Mouse (Mus musculus) bone marrow macrophage, adult 2 months (primary cell): ENCODE data around the gene Hesx1. TPM values are rescaled to one million over a fixed set of nuclear protein-coding genes. Genes with fewer than 3 reads are reported as not detected.

Experiments
- H3K27ac ChIP-seq: 2 replicates; pipeline ENCODE4 v1.5.1; 2012; ENCODE audit warnings: low read depth, low read length; ENCODE audit not compliant: insufficient read depth
- H3K4me1 ChIP-seq: 2 replicates; pipeline ENCODE4 v1.6.1; 2012; ENCODE audit warnings: low read length; ENCODE audit not compliant: control insufficient read depth, insufficient read depth
- H3K4me3 ChIP-seq: 2 replicates; pipeline ENCODE4 v1.5.1; 2012; ENCODE audit warnings: mild to moderate bottlenecking, low read length, moderate library complexity; ENCODE audit not compliant: insufficient read depth
- CTCF ChIP-seq: IDR thresholded peaks from 2 replicates; pipeline ENCODE4 v1.5.1; 2012; ENCODE audit warnings: low read depth, mild to moderate bottlenecking, low read length, moderate library complexity
- POLR2A ChIP-seq: IDR thresholded peaks from 2 replicates; pipeline ENCODE4 v1.6.1; 2012; ENCODE audit warnings: mild to moderate bottlenecking, low read depth, low read length, borderline replicate concordance
- polyA plus RNA-seq: library from polyadenylated mRNA; stranded (reverse); fragments of >200 nt; gene quantifications from 2 replicates; pipeline ENCODE4 v1.2.4, GENCODE M21; 2012; ENCODE audit not compliant: missing spikeins, insufficient read depth, insufficient read length

Gene Hesx1
- polyA plus RNA-seq, 1 experiment = not detected

DNA sequence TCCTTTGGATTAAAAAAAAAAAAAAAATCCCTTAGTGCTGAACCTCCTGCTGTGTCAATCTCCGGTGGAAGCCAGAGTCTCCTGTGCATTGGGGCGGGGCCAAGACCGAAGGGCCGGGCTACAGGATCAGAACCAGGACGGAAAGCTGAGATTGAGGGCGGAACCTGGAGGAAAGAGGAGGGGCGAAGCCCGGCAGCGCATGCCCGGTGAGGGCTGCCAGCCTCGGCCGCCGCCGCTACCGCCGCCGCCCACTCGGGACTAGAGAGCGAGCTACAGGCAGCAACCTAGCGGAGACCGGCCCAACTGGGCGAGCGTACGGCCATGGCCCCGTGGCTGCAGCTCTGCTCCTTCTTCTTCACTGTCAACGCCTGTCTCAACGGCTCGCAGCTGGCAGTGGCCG, 44.6 kb downstream of the Hesx1 start, which contains the start of gene Il17rd:
Gene Il17rd, plus strand, starts transcription at position 159 of the 400 bp plus-strand sequence.
- TF ChIP-seq POLR2A (no peak), CTCF (no peak)
- peak within 1 kb of the TSS; percentile 79 for H3K4me3 ChIP-seq
- no peak within 1 kb of the TSS for H3K27ac ChIP-seq
- no peaks in the 10 kb centered on the region for H3K4me1 ChIP-seq

DNA sequence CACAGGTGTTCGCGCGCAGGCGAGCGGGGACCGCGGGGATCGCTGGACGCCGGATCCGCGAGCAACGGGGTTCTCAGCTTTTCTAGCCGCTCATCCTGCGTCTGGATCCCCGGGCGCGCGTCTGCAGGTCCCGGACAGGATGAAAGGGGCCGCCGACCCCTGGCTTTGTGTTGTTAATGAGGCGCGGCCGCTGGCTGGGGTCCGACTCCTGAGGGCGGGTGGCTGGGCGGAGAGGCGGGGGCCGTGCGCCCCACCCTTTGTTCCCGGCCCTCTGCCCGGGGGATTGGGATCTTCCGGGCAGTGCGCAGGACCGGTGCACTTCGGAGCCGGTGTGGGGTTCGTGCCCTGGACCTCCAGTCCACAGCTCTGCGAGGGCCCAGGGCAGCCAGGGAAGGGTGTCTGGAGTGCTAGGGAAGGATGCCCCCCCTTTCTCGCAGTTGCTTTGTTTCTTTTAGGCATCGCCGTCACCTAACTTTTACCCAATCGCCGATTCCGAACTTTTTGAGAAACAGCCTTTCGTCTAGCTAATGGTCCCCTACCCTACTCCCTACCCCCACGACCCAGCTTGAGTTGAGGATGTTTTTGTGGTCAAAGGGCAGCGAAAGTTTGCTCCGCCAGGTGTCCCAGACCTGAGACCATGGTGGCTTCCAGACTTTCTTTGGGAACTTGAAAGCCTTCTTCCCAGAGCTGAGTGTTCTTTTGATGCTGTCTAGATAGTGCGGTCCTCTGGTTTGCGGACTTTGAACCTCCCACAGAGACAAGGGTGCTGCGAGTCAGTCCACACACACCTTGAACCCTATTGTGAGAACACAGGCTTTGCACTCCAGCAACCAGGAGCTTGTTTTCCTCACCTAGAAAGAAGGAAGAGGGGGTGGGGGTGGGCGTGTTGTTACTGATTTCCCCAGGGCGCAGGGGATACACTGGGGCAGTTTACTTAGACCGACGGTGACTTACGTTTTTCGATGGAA, 45.3 kb downstream of the Hesx1 start:
- no peak for TF ChIP-seq CTCF
- TF ChIP-seq POLR2A = no peak
- Histone ChIP-seq H3K4me3 (peak overlapping the region; percentile 79), H3K4me1 (no peaks in the 10 kb centered on the region), H3K27ac (no peak overlapping the region)

DNA sequence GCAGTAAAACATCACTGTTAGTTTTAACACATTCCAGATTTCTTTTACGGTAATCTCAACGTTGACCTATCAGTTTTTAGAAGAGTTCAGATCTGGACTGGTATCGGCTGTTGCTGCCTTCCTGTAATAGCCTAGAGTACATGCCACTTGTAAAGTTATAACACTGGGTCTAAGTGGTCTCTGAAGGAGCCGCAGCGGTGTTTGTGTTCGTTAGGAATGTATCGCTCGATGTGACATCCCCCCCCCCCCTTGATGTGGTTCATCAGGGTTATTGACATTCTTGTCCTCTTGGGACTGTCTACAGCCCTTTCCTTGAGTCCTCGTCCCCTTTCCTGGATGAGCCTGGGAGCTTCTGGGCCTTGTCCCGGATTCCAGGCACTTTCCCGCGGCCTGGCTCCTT, 46.2 kb downstream of the Hesx1 start:
- Histone ChIP-seq H3K27ac (no peak overlapping the region), H3K4me1 (peaks cover 2% of the 10 kb centered on the region; the same call in 1 of the 2 replicates), H3K4me3 (no peak overlapping the region)
- TF ChIP-seq POLR2A (no peak), CTCF (no peak)

DNA sequence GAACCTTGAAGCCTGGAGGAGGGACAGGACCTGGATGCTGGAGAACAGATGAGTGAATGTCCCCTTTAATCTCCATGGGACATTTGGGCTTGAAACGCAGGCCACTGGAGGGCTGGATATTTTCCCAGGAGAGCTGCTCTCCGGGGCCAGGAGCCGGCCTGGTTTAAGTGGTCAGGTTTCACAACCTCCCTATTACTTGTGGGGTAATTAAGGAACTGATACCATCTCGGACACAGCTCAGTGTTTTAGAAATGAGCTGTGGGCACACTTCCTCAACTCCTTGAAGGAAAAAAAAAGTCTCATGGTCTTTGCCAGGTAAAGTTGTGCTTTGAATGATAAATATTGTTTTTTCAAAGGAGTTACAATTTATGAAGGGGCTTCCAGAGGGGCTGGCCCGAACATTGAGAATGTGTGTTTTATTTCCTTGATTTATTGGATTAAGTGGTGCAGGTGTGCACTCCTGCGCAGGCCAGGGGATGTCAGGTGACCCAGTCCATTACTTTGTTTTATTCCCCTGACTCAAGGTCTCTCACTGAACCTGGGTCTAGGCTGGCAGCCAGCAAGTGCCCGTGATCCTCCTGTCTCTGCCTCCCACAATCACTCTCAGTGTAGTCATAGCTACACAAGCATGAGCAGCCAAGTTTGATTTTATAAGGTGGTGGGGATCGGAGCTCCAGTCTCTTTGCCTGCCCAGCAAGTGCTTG, 48.2 kb downstream of the Hesx1 start:
- Histone ChIP-seq H3K27ac (no peak overlapping the region), H3K4me1 (peaks cover 2% of the 10 kb centered on the region; the same call in 1 of the 2 replicates), H3K4me3 (no peak overlapping the region)
- TF ChIP-seq POLR2A (no peak), CTCF (no peak)

DNA sequence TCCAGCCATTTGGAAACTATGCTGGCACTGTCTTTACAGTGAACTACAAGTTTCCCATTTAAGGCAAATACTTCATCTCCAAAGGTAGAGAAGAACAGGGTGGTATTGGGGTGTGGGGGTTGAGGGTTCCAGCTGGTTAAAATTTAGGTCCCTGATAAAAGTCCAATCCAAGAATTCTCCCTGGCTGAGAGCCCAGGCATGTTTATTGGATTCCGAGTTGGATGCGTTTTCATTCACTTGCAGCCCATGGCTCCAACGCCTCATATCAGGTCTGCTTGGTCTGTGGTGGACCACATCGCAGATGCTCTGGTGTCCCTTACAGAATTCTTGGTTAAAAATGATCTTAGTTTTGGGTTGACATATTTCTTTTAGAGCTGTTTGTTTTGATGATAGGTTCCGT, 49.2 kb downstream of the Hesx1 start:
- no peak overlapping the region for H3K4me3 ChIP-seq
- H3K27ac ChIP-seq = no peak overlapping the region
- peaks cover 2% of the 10 kb centered on the region; the same call in 1 of the 2 replicates for H3K4me1 ChIP-seq
- TF ChIP-seq CTCF (no peak), POLR2A (no peak)

DNA sequence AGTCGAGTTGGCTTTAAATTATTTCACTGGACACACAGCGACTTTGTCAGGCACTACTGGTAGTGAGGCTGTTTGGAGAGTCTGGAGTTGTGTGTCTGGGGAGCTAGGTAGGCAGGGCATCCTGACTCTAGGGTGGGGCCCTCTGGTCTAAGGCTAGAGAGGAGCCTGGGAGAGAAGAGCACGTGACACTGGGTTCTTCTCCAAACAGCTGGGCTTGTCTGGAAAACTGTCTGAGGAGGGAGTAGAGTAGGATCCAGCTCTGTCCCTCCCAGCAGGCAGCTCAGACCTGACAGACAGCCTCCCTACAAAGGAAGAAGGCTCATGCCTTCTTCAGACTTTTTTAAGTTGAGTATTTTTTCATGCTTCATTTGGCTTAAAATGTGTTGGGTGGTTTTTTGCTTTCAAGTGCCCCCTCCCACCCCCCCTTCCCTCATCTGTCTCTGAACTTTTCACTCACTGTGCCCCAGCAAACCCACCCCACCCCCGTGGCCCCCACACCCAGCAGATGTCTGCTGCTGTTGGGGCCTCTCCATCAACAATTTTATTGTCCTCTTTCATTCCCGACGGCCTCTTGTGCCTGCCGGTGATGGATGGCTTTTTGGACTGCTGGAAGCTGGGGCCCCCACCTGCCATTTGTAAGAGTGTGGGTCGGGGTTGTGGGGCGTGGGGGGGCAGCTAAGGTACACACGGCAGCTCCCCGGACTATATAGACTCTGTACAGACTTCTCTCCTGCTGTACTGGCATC, 50.2 kb downstream of the Hesx1 start:
- no peak for TF ChIP-seq POLR2A
- no peak for TF ChIP-seq CTCF
- no peak overlapping the region for H3K4me3 ChIP-seq

DNA sequence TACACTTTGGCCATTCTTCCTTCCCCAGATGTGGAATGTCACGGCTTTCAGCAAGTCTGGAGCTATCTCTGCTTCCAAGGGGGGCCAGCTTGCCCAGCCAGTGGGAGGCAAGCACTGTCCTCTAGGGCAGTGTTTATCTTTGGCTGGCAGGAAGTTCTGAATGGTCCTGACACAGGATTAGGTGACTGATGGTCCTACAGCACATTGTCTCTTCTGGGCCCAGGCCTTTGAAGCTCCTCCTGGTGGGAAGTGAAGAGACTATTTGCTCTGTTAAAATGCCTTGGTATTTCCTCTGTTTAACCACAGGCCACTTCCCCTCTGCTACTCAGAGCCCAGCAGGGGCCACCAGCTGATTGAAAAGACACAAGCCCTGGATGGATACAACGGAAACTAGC, 50.7 kb downstream of the Hesx1 start:
- Histone ChIP-seq H3K4me3 (no peak overlapping the region), H3K4me1 (peaks cover 2% of the 10 kb centered on the region; the same call in 1 of the 2 replicates), H3K27ac (no peak overlapping the region)
- TF ChIP-seq POLR2A = no peak
- TF ChIP-seq CTCF = no peak

More for the DNA sequence above, 50.2 kb downstream of the Hesx1 start:
- Histone ChIP-seq H3K27ac (no peak overlapping the region), H3K4me1 (peaks cover 2% of the 10 kb centered on the region; the same call in 1 of the 2 replicates)

DNA sequence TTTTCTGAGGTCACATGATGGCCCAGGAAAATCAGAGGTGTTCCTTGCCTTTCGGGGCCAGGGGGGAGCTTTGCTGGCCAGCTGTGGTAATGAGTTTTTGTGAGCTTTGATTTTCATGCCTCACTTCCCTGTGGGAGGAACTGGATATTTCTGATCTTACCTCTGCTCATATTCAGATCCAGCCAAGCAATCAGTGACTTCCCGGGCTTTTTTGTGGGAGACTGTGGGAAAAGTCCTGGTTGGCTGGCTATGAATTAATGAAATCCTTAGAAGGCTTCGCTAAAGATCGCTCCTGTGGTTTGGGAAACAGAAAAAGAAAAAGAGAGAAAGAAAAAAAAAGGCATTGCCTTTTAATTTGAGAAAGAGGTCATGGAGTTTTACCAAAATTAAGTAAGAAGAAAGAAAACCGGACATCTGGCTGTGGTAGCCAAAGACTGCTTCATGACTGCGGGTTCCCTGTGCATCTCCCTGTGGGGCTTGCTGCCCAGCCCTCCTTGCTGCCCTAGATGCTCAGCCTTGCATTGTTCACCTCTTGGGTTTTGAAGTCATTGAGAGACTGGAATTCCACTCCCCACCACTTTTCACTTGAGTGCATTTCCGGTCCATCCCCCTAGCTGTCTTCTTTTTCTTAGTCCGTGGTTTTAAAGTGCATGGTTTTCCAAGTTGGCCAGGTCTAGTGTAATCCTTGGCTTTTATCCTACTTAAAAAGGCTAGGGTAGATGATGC, 54.2 kb downstream of the Hesx1 start:
- no peak for TF ChIP-seq POLR2A
- TF ChIP-seq CTCF = no peak
- H3K27ac ChIP-seq = no peak overlapping the region
- H3K4me3 ChIP-seq = no peak overlapping the region
- peaks cover 2% of the 10 kb centered on the region; the same call in 1 of the 2 replicates for H3K4me1 ChIP-seq

DNA sequence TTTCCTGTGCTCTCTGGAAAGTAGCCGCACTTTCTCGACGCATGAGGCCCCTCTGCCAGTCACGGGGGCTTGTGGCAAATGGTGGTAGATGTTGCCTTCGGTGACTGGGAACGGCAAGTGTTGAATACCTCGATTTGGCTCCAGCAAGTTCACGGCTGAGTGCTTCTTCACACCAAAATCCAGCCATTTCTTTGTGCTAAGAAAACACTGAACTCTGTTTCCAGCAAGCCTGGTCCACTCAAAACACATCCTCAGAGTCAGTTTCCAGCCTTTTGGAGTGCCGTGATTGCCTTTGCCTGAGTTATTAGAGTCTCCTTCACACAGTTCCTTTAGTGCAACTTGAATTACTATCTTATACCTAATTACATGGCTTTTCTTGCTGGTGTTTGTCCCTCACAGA, 55.8 kb downstream of the Hesx1 start:
- no peak for TF ChIP-seq CTCF
- H3K4me3 ChIP-seq = no peak overlapping the region
- H3K4me1 ChIP-seq = no peaks in the 10 kb centered on the region
- no peak overlapping the region for H3K27ac ChIP-seq
